Mouse (Mus musculus): Measurements from ENCODE around the gene Naxd.

Gene Naxd

DNA sequence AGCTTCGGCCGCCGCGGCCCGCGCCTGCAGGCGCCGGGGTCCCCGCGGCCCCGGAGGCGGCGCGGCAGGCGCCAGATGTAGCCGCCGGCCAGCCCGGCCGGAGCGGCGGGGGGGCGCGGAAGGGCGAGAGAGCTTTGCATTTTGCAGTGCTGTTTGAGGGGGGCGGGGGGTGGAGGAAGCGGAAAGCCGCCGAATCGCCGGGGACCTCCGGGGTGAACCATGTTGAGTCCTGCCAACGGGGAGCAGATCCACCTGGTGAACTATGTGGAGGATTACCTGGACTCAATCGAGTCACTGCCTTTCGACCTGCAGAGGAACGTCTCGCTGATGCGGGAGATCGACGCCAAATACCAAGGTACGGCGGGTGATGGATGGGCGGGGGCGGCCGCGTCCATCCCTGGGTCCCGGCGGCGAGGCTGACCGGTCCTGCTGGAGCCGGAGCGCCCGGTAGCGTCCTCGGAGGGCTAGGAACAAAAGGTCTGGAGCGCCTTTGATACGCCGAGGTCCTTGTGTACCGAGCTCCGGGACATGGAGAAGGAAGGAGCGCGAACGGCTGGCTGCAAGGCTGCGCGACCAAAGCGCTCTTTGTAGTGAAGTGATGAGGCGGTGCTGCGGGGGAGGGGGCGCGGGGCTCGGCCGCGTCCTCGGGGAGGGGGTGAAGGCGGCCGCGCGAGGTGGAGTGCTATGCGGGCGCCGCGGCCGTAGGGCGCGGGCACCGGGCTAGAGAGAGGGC is 59.6 kb downstream of the Naxd start:
- peak; percentile 15 for DNase-seq (ENCODE audit: low spot score)

DNA sequence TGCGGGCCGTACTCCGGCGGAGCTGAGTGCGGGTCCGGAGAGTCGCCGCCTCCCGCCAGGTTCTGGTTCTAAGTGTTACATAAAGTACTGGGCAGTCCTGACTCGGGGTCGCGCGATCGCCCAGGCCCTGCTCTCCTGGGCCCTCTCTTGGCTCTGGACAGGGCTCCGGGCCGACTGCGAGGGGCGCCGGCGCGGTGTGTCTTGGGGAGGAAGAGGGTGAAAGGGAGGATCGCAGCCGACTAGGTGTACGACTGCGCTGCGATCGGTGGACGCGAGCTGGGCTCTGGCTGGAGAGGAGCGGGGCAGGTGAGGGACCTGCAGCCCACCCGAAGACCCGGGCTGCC is 60.1 kb downstream of the Naxd start:
- no peak for DNase-seq (ENCODE audit: low spot score)

GRCm38 (mm10) chr8:11557768-11558629 is 60.7 kb downstream of the Naxd start:
- DNase-seq (ENCODE audit: low spot score), result peak; percentile 88

GRCm38 (mm10) chr8:11559511-11559910 is 62.2 kb downstream of the Naxd start:
- DNase-seq (ENCODE audit: low spot score), result no peak

GRCm38 (mm10) chr8:11560220-11560619 is 62.9 kb downstream of the Naxd start:
- no peak for DNase-seq (ENCODE audit: low spot score)

DNA sequence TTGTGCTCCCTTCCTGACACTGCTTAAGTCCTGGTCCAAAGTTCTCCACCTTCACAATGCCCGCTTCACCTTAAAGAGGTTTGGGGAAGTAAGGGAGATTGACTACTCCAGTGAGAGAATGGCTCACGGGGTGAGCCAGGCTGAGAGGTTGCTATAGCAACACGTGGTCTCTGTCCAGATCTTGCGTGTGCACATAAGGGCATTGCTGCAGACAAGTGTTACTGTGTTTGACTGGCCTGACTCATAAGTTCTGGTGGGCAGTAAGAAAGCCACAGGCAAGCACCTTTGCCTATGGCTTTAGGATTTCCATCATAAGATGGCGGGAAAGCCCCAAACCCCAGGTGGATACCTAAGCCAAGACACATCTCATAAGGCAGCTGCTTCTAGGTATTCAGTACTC is 66.9 kb downstream of the Naxd start:
- DNase-seq (ENCODE audit: low spot score), result no peak
